Mouse (Mus musculus) midbrain, embryonic 11.5 days (tissue): ENCODE results near the gene Lamc3. TPM values are rescaled to one million over a fixed set of nuclear protein-coding genes. Genes with fewer than 3 reads are reported as not detected.

Experiments
- ATAC-seq: fragments of 200-750 bp; cut with Nextera tagmentation; 2 replicates; pipeline ENCODE4 v1.8.0; 2017; ENCODE audit warnings: moderate TSS enrichment, moderate library complexity; ENCODE audit not compliant: low FRiP score
- DNase-seq: peaks from one replicate; pipeline ENCODE4 v3.0.0; 2015; ENCODE audit warnings: low spot score; ENCODE audit errors: missing footprints
- H3K27ac ChIP-seq: fragments of 300-500 bp; sonication (generic); 2 replicates; pipeline ENCODE4 v1.5.1; 2014; ENCODE audit warnings: low read depth, low read length
- H3K27me3 ChIP-seq: fragments of 300-500 bp; sonication (generic); 2 replicates; pipeline ENCODE4 v1.6.1; 2014; ENCODE audit warnings: mild to moderate bottlenecking, low read length, moderate library complexity, mixed read lengths; ENCODE audit not compliant: control insufficient read depth, insufficient read depth
- H3K36me3 ChIP-seq: fragments of 300-500 bp; sonication (generic); 2 replicates; pipeline ENCODE4 v1.6.1; 2014; ENCODE audit warnings: mild to moderate bottlenecking, low read length, moderate library complexity, mixed read lengths; ENCODE audit not compliant: control insufficient read depth, insufficient read depth
- H3K4me1 ChIP-seq: fragments of 300-500 bp; sonication (generic); 2 replicates; pipeline ENCODE4 v1.6.1; 2014; ENCODE audit warnings: low read length; ENCODE audit not compliant: control insufficient read depth, insufficient read depth
- H3K4me2 ChIP-seq: fragments of 300-500 bp; sonication (generic); 2 replicates; pipeline ENCODE4 v1.6.1; 2014; ENCODE audit warnings: mild to moderate bottlenecking, moderate library complexity
- H3K4me3 ChIP-seq: fragments of 300-500 bp; sonication (generic); 2 replicates; pipeline ENCODE4 v1.5.1; 2014; ENCODE audit warnings: low read depth, low read length
- H3K9ac ChIP-seq: fragments of 300-500 bp; sonication (generic); 2 replicates; pipeline ENCODE4 v1.6.1; 2014; ENCODE audit warnings: low read length
- H3K9me3 ChIP-seq: fragments of 300-500 bp; sonication (generic); 2 replicates; pipeline ENCODE4 v1.6.1; 2016; ENCODE audit warnings: low read length; ENCODE audit not compliant: control insufficient read depth
- WGBS: fragments of 180-500 bp; shearing (Covaris S2); extraction: QIAGEN DNeasy Blood & Tissue Kit; methylation state at CpG from one replicate; pipeline ENCODE4 v1.1.7; 2014; 5-methylcytosine and 5-hydroxymethylcytosine counted together
- polyA plus RNA-seq: library from polyadenylated mRNA; unstranded; fragments of >200 nt; fragmentation: Nextera tagmentation; extraction: Ambion mirVana; gene quantifications from 2 replicates; pipeline ENCODE4 v1.2.1, GENCODE M21; 2014

Lamc3 gene
- polyA plus RNA-seq, 1 experiment from 2014 or later: 9.6 TPM

GRCm38 (mm10) chr2:31996060-31996459 is 109.0 kb downstream of the Lamc3 start:
- 96% methylated on average over 13 of the region's 13 CpGs for WGBS
- H3K36me3 ChIP-seq: peaks cover 30% of the 10 kb centered on the region

More at GRCm38 (mm10) chr2:31996060-31996459, 109.0 kb downstream of the Lamc3 start:
- Histone ChIP-seq H3K4me3 (no peak overlapping the region), H3K9me3 (no peaks in the 10 kb centered on the region), H3K4me2 (no peak overlapping the region), H3K27ac (no peak overlapping the region), H3K4me1 (no peaks in the 10 kb centered on the region), H3K27me3 (no peaks in the 10 kb centered on the region), H3K9ac (no peak overlapping the region)
- peak; percentile 51 for DNase-seq
- ATAC-seq: no peak

Other genes starting within 250 kb of the Lamc3 start
- 11.3 and 11.7 TPM in 2 replicates for gene Prdm12, start 247.3 kb upstream of the Lamc3 start, polyA plus RNA-seq
- gene Exosc2, start 216.6 kb upstream of the Lamc3 start, polyA plus RNA-seq: 70.1 and 70.2 TPM in 2 replicates
- gene Abl1, start 198.9 kb upstream of the Lamc3 start, polyA plus RNA-seq: 28.4 and 33.0 TPM in 2 replicates
- 0.06 and 0.11 TPM in 2 replicates for gene Qrfp, start 76.7 kb upstream of the Lamc3 start, polyA plus RNA-seq
- 0.83 and 1.7 TPM in 2 replicates for gene Fibcd1, start 41.3 kb upstream of the Lamc3 start, polyA plus RNA-seq
- gene Aif1l, start 62.8 kb downstream of the Lamc3 start, polyA plus RNA-seq: 65.0 and 65.7 TPM in 2 replicates
- gene Nup214, start 87.1 kb downstream of the Lamc3 start, polyA plus RNA-seq: 64.6 and 64.7 TPM in 2 replicates
- gene Fam78a, start 197.6 kb downstream of the Lamc3 start, polyA plus RNA-seq: 0.60 and 1.3 TPM in 2 replicates
- 5.9 and 7.3 TPM in 2 replicates for gene Plpp7, start 208.2 kb downstream of the Lamc3 start, polyA plus RNA-seq